ENCODE assay signal across 8 mouse cellular contexts in genomic region chr11:48869380-48870110, GRCm38 (mm10). TPM values are rescaled to one million over a fixed set of nuclear protein-coding genes. Genes with fewer than 3 reads are reported as not detected.
DNase-seq lines count a peak whose midpoint lies in the region; ATAC-seq and TF ChIP-seq lines count a peak whose summit lies in the region.

No protein-coding gene starts in this region.

- no peak overlapping the region for H3K9ac ChIP-seq in hindbrain, postnatal 0 days (replicated peaks; ENCODE audit: low read length)
- peak overlapping the region; percentile 94 for H3K9ac ChIP-seq in liver, embryonic 14.5 days (replicated peaks)

- WGBS in hindbrain, postnatal 0 days = 76% methylated on average over 7 of the region's 7 CpGs
- WGBS in liver, embryonic 14.5 days (ENCODE audit: insufficient replicate concordance) = 30% methylated on average over 7 of the region's 7 CpGs

- H3K27me3 ChIP-seq in erythroblast, embryonic 14.5 days (ENCODE audit: control insufficient read depth) = no peaks in the 10 kb centered on the region
- no peaks in the 10 kb centered on the region for H3K27me3 ChIP-seq in hindbrain, postnatal 0 days (ENCODE audit: insufficient read depth, low read length)
- no peaks in the 10 kb centered on the region for H3K27me3 ChIP-seq in liver, embryonic 14.5 days (ENCODE audit: control insufficient read depth, insufficient read depth, low read length)

- H3K4me2 ChIP-seq in hindbrain, postnatal 0 days (ENCODE audit: low read depth, low read length) = peak overlapping the region; percentile 91
- H3K4me2 ChIP-seq in liver, embryonic 14.5 days (ENCODE audit: low read depth) = peak overlapping the region; percentile 97

- peak; percentile 23 for DNase-seq in CD4-positive helper T cell, adult 2 months (ENCODE audit: low read depth, low spot score)
- DNase-seq in hindbrain, postnatal 0 days (ENCODE audit: low spot score) = no peak
- no peak for DNase-seq in liver, embryonic 14.5 days (ENCODE audit: low read depth in 3 of 3, low spot score in 3 of 3)
- no peak for DNase-seq in embryo, embryonic 10.5 days (ENCODE audit: low spot score)
- DNase-seq in spleen, adult 12 weeks (ENCODE audit: low spot score) = no peak

- ATAC-seq in erythroblast, adult 5-6 weeks (replicated peaks; ENCODE audit: low FRiP score, poor library complexity, severe bottlenecking) = no peak
- ATAC-seq in hindbrain, postnatal 0 days = no peak
- ATAC-seq in liver, embryonic 14.5 days (ENCODE audit: insufficient read depth) = no peak
- no peak for ATAC-seq in inflammation-experienced regulatory T-cells, adult 6 months

- peaks cover 21% of the 10 kb centered on the region for H3K36me3 ChIP-seq in erythroblast, embryonic 14.5 days (ENCODE audit: control insufficient read depth)
- H3K36me3 ChIP-seq in hindbrain, postnatal 0 days (ENCODE audit: insufficient read depth, low read length) = no peaks in the 10 kb centered on the region
- peaks cover 12% of the 10 kb centered on the region for H3K36me3 ChIP-seq in liver, embryonic 14.5 days (replicated peaks; ENCODE audit: control insufficient read depth, insufficient read depth, low read depth)

- peaks cover 66% of the 10 kb centered on the region for H3K4me1 ChIP-seq in erythroblast, embryonic 14.5 days (ENCODE audit: control insufficient read depth)
- 0 out of 2 replicates have a peak, but pooled peaks cover 2% of the 10 kb centered on the region for H3K4me1 ChIP-seq in hindbrain, postnatal 0 days (ENCODE audit: insufficient read depth, low read length)
- peaks cover 27 to 46% of the 10 kb centered on the region in 2 experiments for H3K4me1 ChIP-seq in liver, embryonic 14.5 days (replicated peaks; ENCODE audit: control insufficient read depth in 2 of 2, insufficient read depth in 2 of 2, low read length in 1 of 2)

- peak overlapping the region; percentile 80 for H3K4me3 ChIP-seq in erythroblast, embryonic 14.5 days (replicated peaks)
- peak overlapping the region; percentile 15 for H3K4me3 ChIP-seq in hindbrain, postnatal 0 days (ENCODE audit: low read length)
- peak overlapping the region; percentile 65 to 73 for H3K4me3 ChIP-seq in liver, embryonic 14.5 days (ENCODE audit: insufficient read depth in 1 of 2, low read depth in 2 of 2, low read length in 2 of 2)

- no peak overlapping the region for H3K27ac ChIP-seq in hindbrain, postnatal 0 days
- H3K27ac ChIP-seq in liver, embryonic 14.5 days = peak overlapping the region; percentile 72

- H3K9me3 ChIP-seq in erythroblast, embryonic 14.5 days (ENCODE audit: control insufficient read depth, low read length) = no peaks in the 10 kb centered on the region
- no peaks in the 10 kb centered on the region for H3K9me3 ChIP-seq in hindbrain, postnatal 0 days (ENCODE audit: low read length)
- H3K9me3 ChIP-seq in liver, embryonic 14.5 days (ENCODE audit: control insufficient read depth, low read length) = no peaks in the 10 kb centered on the region

- TF ChIP-seq CTCF in hindbrain, postnatal 0 days (IDR thresholded peaks at IDR 0.05; ENCODE audit: low read depth) = no peak
- no peak for TF ChIP-seq CTCF in liver, embryonic 14.5 days (IDR thresholded peaks at IDR 0.05; ENCODE audit: low read depth)

- TF ChIP-seq EP300 in liver, embryonic 14.5 days (IDR thresholded peaks at IDR 0.05; ENCODE audit: low read depth) = no peak

RNA-seq across cellular contexts. Expression of gene Irgm1, which starts 1.9 kb away (rescaled TPM):
- polyA plus RNA-seq in erythroblast, embryonic 14.5 days (2012) = 0.11 TPM in 1 of 2 replicates, not detected in the other
- 54.8 and 67.1 TPM in 2 replicates for total RNA-seq in erythroblast, adult 5-6 weeks (2015; ENCODE audit: low replicate concordance)
- 58.3 and 69.6 TPM in 2 replicates for total RNA-seq in erythroblast, adult 5-6 weeks (2017; ENCODE audit: low replicate concordance)
- total RNA-seq in hindbrain, postnatal 0 days (2014; rRNA removed) = 5.8 and 6.0 TPM in 2 replicates
- 6.3 and 8.2 TPM in 2 replicates for polyA plus RNA-seq in hindbrain, postnatal 0 days (2015; fragmentation: Nextera tagmentation; extraction: Ambion mirVana)
- polyA plus RNA-seq in liver, embryonic 14.5 days (2012; rRNA removed) = 7.6 and 10.4 TPM in 2 replicates
- 15.1 and 16.6 TPM in 2 replicates for polyA plus RNA-seq in liver, embryonic 14.5 days (2014; fragmentation: Nextera tagmentation; extraction: Ambion mirVana)
- polyA plus RNA-seq in inflammation-experienced regulatory T-cells, adult 6 months (2017; shearing (Covaris generic)) = 100 to 1,000 TPM; 172 to 210 (median 188) TPM

RNA-seq across cellular contexts. Expression of gene Gm5431, which starts 32.5 kb away (rescaled TPM):
- not detected in 2 replicates for polyA plus RNA-seq in erythroblast, embryonic 14.5 days (2012)
- 0.42 and 3.5 TPM in 2 replicates for total RNA-seq in erythroblast, adult 5-6 weeks (2015; ENCODE audit: low replicate concordance)
- total RNA-seq in erythroblast, adult 5-6 weeks (2017; ENCODE audit: low replicate concordance) = 0.84 TPM in 1 of 2 replicates, not detected in the other
- 0.10 and 0.18 TPM in 2 replicates for total RNA-seq in hindbrain, postnatal 0 days (2014; rRNA removed)
- polyA plus RNA-seq in hindbrain, postnatal 0 days (2015; fragmentation: Nextera tagmentation; extraction: Ambion mirVana) = 0.08 and 0.28 TPM in 2 replicates
- 0.10 and 0.16 TPM in 2 replicates for polyA plus RNA-seq in liver, embryonic 14.5 days (2012; rRNA removed)
- 0.29 and 0.34 TPM in 2 replicates for polyA plus RNA-seq in liver, embryonic 14.5 days (2014; fragmentation: Nextera tagmentation; extraction: Ambion mirVana)
- polyA plus RNA-seq in inflammation-experienced regulatory T-cells, adult 6 months (2017; shearing (Covaris generic)) = under 1 TPM; 0.22 to 0.59 (median 0.56) TPM

RNA-seq across cellular contexts. Expression of gene Gm12184, which starts 43.1 kb away (rescaled TPM):
- polyA plus RNA-seq in erythroblast, embryonic 14.5 days (2012) = 4.5 and 4.6 TPM in 2 replicates
- total RNA-seq in erythroblast, adult 5-6 weeks (2015; ENCODE audit: low replicate concordance) = 3.1 TPM in 1 of 2 replicates, not detected in the other
- 0.68 and 5.3 TPM in 2 replicates for total RNA-seq in erythroblast, adult 5-6 weeks (2017; ENCODE audit: low replicate concordance)
- 20.1 and 26.4 TPM in 2 replicates for total RNA-seq in hindbrain, postnatal 0 days (2014; rRNA removed)
- 5.7 and 6.0 TPM in 2 replicates for polyA plus RNA-seq in hindbrain, postnatal 0 days (2015; fragmentation: Nextera tagmentation; extraction: Ambion mirVana)
- 9.6 and 12.4 TPM in 2 replicates for polyA plus RNA-seq in liver, embryonic 14.5 days (2012; rRNA removed)
- 1.6 and 2.8 TPM in 2 replicates for polyA plus RNA-seq in liver, embryonic 14.5 days (2014; fragmentation: Nextera tagmentation; extraction: Ambion mirVana)
- 1 to 10 TPM; 1.3 to 2.8 (median 2.5) TPM for polyA plus RNA-seq in inflammation-experienced regulatory T-cells, adult 6 months (2017; shearing (Covaris generic))

RNA-seq across cellular contexts. Expression of gene Trim7, which starts 43.6 kb away (rescaled TPM):
- not detected in 2 replicates for polyA plus RNA-seq in erythroblast, embryonic 14.5 days (2012)
- total RNA-seq in erythroblast, adult 5-6 weeks (2015; ENCODE audit: low replicate concordance) = not detected in 2 replicates
- 0.42 TPM in 1 of 2 replicates, not detected in the other for total RNA-seq in erythroblast, adult 5-6 weeks (2017; ENCODE audit: low replicate concordance)
- 4.0 and 7.7 TPM in 2 replicates for total RNA-seq in hindbrain, postnatal 0 days (2014; rRNA removed)
- 3.7 TPM in 2 replicates for polyA plus RNA-seq in hindbrain, postnatal 0 days (2015; fragmentation: Nextera tagmentation; extraction: Ambion mirVana)
- polyA plus RNA-seq in liver, embryonic 14.5 days (2012; rRNA removed) = 0.09 and 0.23 TPM in 2 replicates
- polyA plus RNA-seq in liver, embryonic 14.5 days (2014; fragmentation: Nextera tagmentation; extraction: Ambion mirVana) = 0.04 and 0.13 TPM in 2 replicates
- 1 to 10 TPM in 2 of 3 experiments, under 1 TPM in 1; 0.58 to 2.1 (median 1.1) TPM for polyA plus RNA-seq in inflammation-experienced regulatory T-cells, adult 6 months (2017; shearing (Covaris generic))

RNA-seq across cellular contexts. Expression of gene Trim41, which starts 52.4 kb away (rescaled TPM):
- polyA plus RNA-seq in erythroblast, embryonic 14.5 days (2012) = 2.6 and 3.9 TPM in 2 replicates
- total RNA-seq in erythroblast, adult 5-6 weeks (2015; ENCODE audit: low replicate concordance) = 3.3 and 12.7 TPM in 2 replicates
- 17.6 and 19.5 TPM in 2 replicates for total RNA-seq in erythroblast, adult 5-6 weeks (2017; ENCODE audit: low replicate concordance)
- 42.1 and 43.3 TPM in 2 replicates for total RNA-seq in hindbrain, postnatal 0 days (2014; rRNA removed)
- polyA plus RNA-seq in hindbrain, postnatal 0 days (2015; fragmentation: Nextera tagmentation; extraction: Ambion mirVana) = 5.5 and 7.1 TPM in 2 replicates
- polyA plus RNA-seq in liver, embryonic 14.5 days (2012; rRNA removed) = 8.2 and 9.2 TPM in 2 replicates
- polyA plus RNA-seq in liver, embryonic 14.5 days (2014; fragmentation: Nextera tagmentation; extraction: Ambion mirVana) = 1.0 and 1.3 TPM in 2 replicates
- polyA plus RNA-seq in inflammation-experienced regulatory T-cells, adult 6 months (2017; shearing (Covaris generic)) = 1 to 10 TPM; 2.5 to 4.6 (median 3.3) TPM

Comparison
In these comparisons a context has a peak if more than half of its experiments do, and no peak if none do; other contexts are left out.
1. H3K4me3 ChIP-seq: peak in every context shown above with its lines; median percentile 80 in erythroblast, embryonic 14.5 days; 69 in liver, embryonic 14.5 days; 15 in hindbrain, postnatal 0 days.
2. RNA of gene Irgm1, which starts 1.9 kb away (polyA plus RNA-seq): 172 to 210 TPM in inflammation-experienced regulatory T-cells, adult 6 months; 7.6 to 16.6 TPM in liver, embryonic 14.5 days, 6.3 to 8.2 TPM in hindbrain, postnatal 0 days and 0.11 TPM in erythroblast, embryonic 14.5 days; every median in the first group is over 4 times any median in the second.